Mouse (Mus musculus) limb, embryonic 14.5 days (tissue): ENCODE results near the gene Gm4353. TPM values are rescaled to one million over a fixed set of nuclear protein-coding genes. Genes with fewer than 3 reads are reported as not detected.

Experiments
- ATAC-seq: fragments of 200-750 bp; cut with Nextera tagmentation; 2 replicates; pipeline ENCODE4 v1.8.0; 2017; ENCODE audit warnings: low read depth, moderate number of reproducible peaks, moderate TSS enrichment; ENCODE audit not compliant: low FRiP score
- DNase-seq: peaks from one replicate; pipeline ENCODE4 v3.0.0-alpha.2; 2015; ENCODE audit warnings: low spot score
- H3K27ac ChIP-seq: fragments of 300-500 bp; sonication (generic); replicated peaks from 2 replicates; pipeline ENCODE4 v1.5.1; 2014; ENCODE audit warnings: low read depth, mild to moderate bottlenecking, low read length, moderate library complexity, mixed read lengths
- H3K27me3 ChIP-seq: fragments of 300-500 bp; sonication (generic); 2 replicates; pipeline ENCODE4 v1.6.1; 2014; ENCODE audit warnings: low read length, mixed read lengths; ENCODE audit not compliant: control insufficient read depth, insufficient read depth
- H3K36me3 ChIP-seq: fragments of 300-500 bp; sonication (generic); 2 replicates; pipeline ENCODE4 v1.6.1; 2014; ENCODE audit warnings: mild to moderate bottlenecking, low read length, moderate library complexity, mixed read lengths; ENCODE audit not compliant: control insufficient read depth, insufficient read depth
- H3K4me1 ChIP-seq: fragments of 300-500 bp; sonication (generic); 2 replicates; pipeline ENCODE4 v1.6.1; 2014; ENCODE audit warnings: antibody characterized with exemption, low read length, mixed read lengths; ENCODE audit not compliant: control insufficient read depth, insufficient read depth
- H3K4me2 ChIP-seq: fragments of 300-500 bp; sonication (generic); replicated peaks from 2 replicates; pipeline ENCODE4 v1.6.1; 2014; ENCODE audit warnings: low read depth, mild to moderate bottlenecking, low read length, moderate library complexity; ENCODE audit not compliant: severe bottlenecking
- H3K4me3 ChIP-seq: fragments of 300-500 bp; sonication (generic); replicated peaks from 2 replicates; pipeline ENCODE4 v1.5.1; 2014; ENCODE audit warnings: low read length
- H3K9ac ChIP-seq: fragments of 300-500 bp; sonication (generic); 2 replicates; pipeline ENCODE4 v1.6.1; 2014; ENCODE audit warnings: mild to moderate bottlenecking, low read depth, low read length, moderate library complexity; ENCODE audit not compliant: severe bottlenecking
- H3K9me3 ChIP-seq: fragments of 300-500 bp; sonication (generic); 2 replicates; pipeline ENCODE4 v1.6.1; 2016; ENCODE audit warnings: low read length; ENCODE audit not compliant: control insufficient read depth
- POLR2A ChIP-seq: fragments of 200-500 bp; IDR thresholded peaks from 2 replicates; pipeline ENCODE4 v1.8.0; 2012; ENCODE audit warnings: inconsistent platforms, mild to moderate bottlenecking, moderate library complexity, borderline replicate concordance; ENCODE audit not compliant: insufficient read depth, insufficient read length; ENCODE audit errors: extremely low read depth
- WGBS: fragments of 180-500 bp; shearing (Covaris S2); extraction: QIAGEN DNeasy Blood & Tissue Kit; methylation state at CpG from one replicate; pipeline ENCODE4 v1.1.7; 2014; 5-methylcytosine and 5-hydroxymethylcytosine counted together
- polyA plus RNA-seq, 2 experiments: library from polyadenylated mRNA; depleted of rRNA in 1 of 2; stranded (reverse) in 1 of 2; unstranded in 1 of 2; fragments of >200 nt; fragmentation: Nextera tagmentation in 1 of 2; extraction: Ambion mirVana in 1 of 2; gene quantifications; 2 replicates each; pipeline versions ENCODE4 v1.2.1 to v1.2.3; 2012 to 2014

The Gm4353 gene
- polyA plus RNA-seq, 2 experiments: 0.79 to 1.1 TPM

DNA sequence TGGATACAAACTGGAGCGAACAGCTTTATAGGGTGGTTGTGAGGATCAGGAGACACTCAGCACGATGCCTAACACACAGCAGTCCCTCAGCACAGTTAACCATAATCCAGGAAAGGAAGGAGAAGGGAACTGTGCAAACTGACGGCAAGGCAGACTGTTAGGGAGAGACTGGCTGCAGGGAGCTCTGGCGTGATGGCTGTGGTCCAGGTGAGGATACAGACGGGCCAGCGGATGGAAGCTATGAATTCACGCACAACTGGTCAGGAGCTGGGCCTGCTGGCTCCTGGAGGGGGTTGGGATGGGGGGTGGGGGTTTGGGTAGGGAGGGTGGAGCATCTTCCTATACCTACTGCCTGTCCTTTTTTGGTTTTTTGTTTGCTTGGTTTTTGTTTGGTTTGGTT is 41.2 kb upstream of the Gm4353 start:
- no peak for TF ChIP-seq POLR2A
- no peak overlapping the region for H3K4me2 ChIP-seq
- no peak for DNase-seq
- H3K27ac ChIP-seq: no peak overlapping the region
- no peaks in the 10 kb centered on the region for H3K36me3 ChIP-seq
- H3K9me3 ChIP-seq: no peaks in the 10 kb centered on the region
- H3K9ac ChIP-seq: no peak overlapping the region
- 46% methylated on average over 7 of the region's 7 CpGs for WGBS
- ATAC-seq: no peak
- H3K27me3 ChIP-seq: no peaks in the 10 kb centered on the region
- H3K4me3 ChIP-seq: no peak overlapping the region
- peaks cover 9% of the 10 kb centered on the region for H3K4me1 ChIP-seq

DNA sequence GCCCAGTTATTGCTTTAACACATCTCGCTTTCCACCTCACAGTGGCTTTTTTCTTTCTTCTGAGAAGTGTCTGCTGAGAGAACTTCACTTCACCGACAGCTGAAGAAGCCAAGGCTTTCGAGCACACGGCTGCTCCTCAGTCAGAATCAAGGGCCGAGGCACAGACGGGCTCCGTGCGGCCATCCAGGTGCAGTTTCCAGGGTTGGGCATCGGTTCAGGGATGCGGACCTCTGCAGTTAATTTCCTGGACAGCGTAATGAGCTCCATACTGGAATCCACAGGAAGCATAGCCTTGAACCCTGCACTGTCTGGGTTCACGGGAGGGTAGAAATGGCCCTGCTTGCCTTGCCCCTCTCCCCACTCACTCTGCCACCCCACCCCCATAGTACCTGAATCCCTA is 39.6 kb upstream of the Gm4353 start:
- Histone ChIP-seq H3K9me3 (no peaks in the 10 kb centered on the region), H3K4me3 (no peak overlapping the region), H3K27ac (0 out of 2 replicates have a peak overlapping the region, but pooled peaks have one; percentile 14), H3K9ac (no peak overlapping the region), H3K36me3 (no peaks in the 10 kb centered on the region), H3K4me1 (peaks cover 9% of the 10 kb centered on the region), H3K4me2 (no peak overlapping the region), H3K27me3 (no peaks in the 10 kb centered on the region)
- ATAC-seq (no peak), DNase-seq (no peak)
- TF ChIP-seq POLR2A: no peak
- WGBS: 52% methylated on average over 12 of the region's 12 CpGs

DNA sequence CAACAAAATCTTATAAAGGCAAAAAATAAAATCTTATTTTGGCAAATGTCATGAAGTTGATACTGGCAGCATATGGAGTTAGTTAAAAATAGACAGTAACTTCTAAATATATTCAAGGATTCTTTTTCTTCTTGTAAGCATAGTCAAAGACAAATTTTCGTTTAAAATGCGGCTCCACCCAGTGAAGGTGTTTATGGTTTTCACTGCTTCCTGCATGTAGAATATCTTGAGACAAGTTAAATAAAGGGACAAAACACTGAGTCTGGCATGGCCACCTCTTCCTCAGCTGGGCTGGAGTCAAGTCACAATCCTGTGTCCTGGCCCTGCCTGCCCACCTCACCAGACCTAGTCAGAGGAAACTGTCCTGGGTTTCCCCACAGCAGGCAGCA is 39.2 kb upstream of the Gm4353 start:
- no peak overlapping the region for H3K4me2 ChIP-seq
- WGBS: 60% methylated on average over 2 of the region's 2 CpGs
- H3K4me3 ChIP-seq: no peak overlapping the region
- no peak for TF ChIP-seq POLR2A
- DNase-seq (no peak), ATAC-seq (no peak)
- H3K27ac ChIP-seq: peak overlapping the region; percentile 14; the same call in 1 of the 2 replicates
- no peak overlapping the region for H3K9ac ChIP-seq
- H3K4me1 ChIP-seq: peaks cover 9% of the 10 kb centered on the region
- no peaks in the 10 kb centered on the region for H3K27me3 ChIP-seq
- no peaks in the 10 kb centered on the region for H3K9me3 ChIP-seq
- H3K36me3 ChIP-seq: no peaks in the 10 kb centered on the region

DNA sequence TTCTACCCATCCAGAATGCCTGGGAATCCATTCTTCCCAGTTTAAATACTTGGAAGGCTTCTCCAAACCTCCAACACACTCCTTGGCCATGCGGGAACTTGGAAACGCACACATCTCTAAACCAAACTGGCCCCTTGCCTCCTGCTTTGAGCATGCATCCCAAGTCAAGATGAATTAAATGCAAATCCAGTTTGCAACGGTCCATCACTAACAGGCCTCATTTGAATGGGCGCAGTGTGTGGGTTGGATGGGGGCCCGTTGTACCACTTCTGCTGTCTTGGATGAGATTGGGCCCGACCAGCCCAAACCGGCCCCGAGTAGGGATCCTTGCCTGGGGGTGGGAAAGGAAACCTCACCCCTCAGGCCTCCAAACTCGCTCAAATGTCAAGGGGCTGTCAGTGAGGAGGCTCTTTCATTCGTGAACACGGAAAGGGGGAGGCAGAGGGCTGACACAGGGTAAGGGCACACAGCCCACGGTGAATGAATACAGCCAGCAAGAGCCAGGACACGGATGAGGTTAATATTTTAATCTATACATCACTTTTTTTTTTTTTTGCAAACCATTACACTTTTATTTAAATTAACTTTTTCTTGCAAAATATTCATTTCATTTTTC is 38.7 kb upstream of the Gm4353 start:
- H3K4me3 ChIP-seq: no peak overlapping the region
- WGBS: 75% methylated on average over 13 of the region's 13 CpGs
- no peak for TF ChIP-seq POLR2A
- H3K9me3 ChIP-seq: no peaks in the 10 kb centered on the region
- no peak overlapping the region for H3K27ac ChIP-seq
- DNase-seq (no peak), ATAC-seq (peak; percentile 46; the same call in 1 of the 2 replicates)
- no peaks in the 10 kb centered on the region for H3K36me3 ChIP-seq
- H3K4me2 ChIP-seq: no peak overlapping the region
- H3K4me1 ChIP-seq: peaks cover 9% of the 10 kb centered on the region
- H3K27me3 ChIP-seq: no peaks in the 10 kb centered on the region
- no peak overlapping the region for H3K9ac ChIP-seq

- no peaks in the 10 kb centered on the region for H3K36me3 ChIP-seq
Observed at GRCm38 (mm10) chr7:116121202-116121601, 36.8 kb upstream of the Gm4353 start.

More at GRCm38 (mm10) chr7:116121202-116121601, 36.8 kb upstream of the Gm4353 start:
- ATAC-seq (no peak), DNase-seq (no peak)
- no peak overlapping the region for H3K27ac ChIP-seq
- H3K4me1 ChIP-seq: peaks cover 9% of the 10 kb centered on the region
- 76% methylated on average over 11 of the region's 11 CpGs for WGBS
- TF ChIP-seq POLR2A: no peak
- H3K9me3 ChIP-seq: no peaks in the 10 kb centered on the region
- no peaks in the 10 kb centered on the region for H3K27me3 ChIP-seq
- H3K4me3 ChIP-seq: no peak overlapping the region
- no peak overlapping the region for H3K9ac ChIP-seq
- H3K4me2 ChIP-seq: no peak overlapping the region
